Mouse (Mus musculus) C2C12 (cell line): ENCODE results near the gene Pgm5.

Source experiments
- CEBPB ChIP-seq: IDR thresholded peaks from one replicate; pipeline ENCODE4 v1.6.1; 2011; ENCODE audit warnings: low read depth, mild to moderate bottlenecking, control low read depth, moderate library complexity
- CTCF ChIP-seq: IDR thresholded peaks from one replicate; pipeline ENCODE4 v1.5.1; 2011; ENCODE audit not compliant: control insufficient read depth, insufficient read depth, insufficient read length
- FOSL1 ChIP-seq: IDR thresholded peaks from one replicate; pipeline ENCODE4 v1.8.0; 2011; ENCODE audit warnings: mild to moderate bottlenecking, low read length; ENCODE audit not compliant: poor library complexity, insufficient read depth, severe bottlenecking
- MAX ChIP-seq: IDR thresholded peaks from one replicate; pipeline ENCODE4 v1.6.1; 2011; ENCODE audit warnings: mild to moderate bottlenecking, control low read depth
- MYOD1 ChIP-seq: IDR thresholded peaks from one replicate; pipeline ENCODE4 v1.6.1; 2011; ENCODE audit warnings: low read depth; ENCODE audit not compliant: control insufficient read depth, insufficient read length
- MYOG ChIP-seq: IDR thresholded peaks from one replicate; pipeline ENCODE4 v1.6.1; 2011; ENCODE audit not compliant: control insufficient read depth, insufficient read length; ENCODE audit errors: extremely low read depth
- USF1 ChIP-seq: IDR thresholded peaks from one replicate; pipeline ENCODE4 v1.6.1; 2011; ENCODE audit warnings: low read depth, mild to moderate bottlenecking, control low read depth, moderate library complexity

DNA sequence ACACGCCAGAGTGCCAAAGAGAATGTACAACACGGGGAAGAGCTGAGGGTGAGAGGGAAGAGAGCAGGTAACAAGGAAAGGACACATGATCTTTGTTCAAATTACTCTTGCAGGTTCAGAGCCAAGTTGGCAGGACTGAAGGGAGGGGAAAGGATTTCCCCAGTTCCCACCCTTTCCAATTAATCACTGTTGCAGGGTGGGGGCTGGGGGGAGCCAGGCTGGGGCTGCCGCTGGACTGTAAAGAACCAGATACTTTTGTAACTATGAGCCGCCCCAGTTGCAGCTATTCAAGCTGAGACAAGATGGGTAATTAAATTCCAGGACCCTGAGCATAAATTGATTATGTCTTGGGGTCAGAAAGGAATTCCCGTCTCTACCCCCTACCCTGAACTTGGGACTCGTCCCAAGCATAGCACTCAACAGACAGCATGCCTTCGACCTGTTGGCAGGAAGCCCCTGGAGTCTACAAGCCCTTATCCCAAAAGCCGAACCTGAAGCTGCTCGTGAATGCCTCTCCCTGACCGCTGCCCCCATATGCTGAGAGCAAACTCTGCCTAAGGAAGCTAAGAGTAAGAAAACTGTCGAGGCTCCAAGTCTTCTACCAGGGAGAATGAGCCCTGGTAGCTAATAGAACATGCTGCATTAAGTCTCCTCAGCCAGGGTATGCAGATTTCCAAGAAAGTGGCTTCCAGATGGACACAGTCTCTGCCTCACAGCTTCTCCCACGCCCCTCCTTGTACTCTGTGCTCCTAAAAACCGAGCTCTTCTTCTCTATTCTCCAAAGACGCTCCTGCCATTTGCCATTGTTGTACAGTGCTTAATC is 107.8 kb downstream of the Pgm5 start:
- TF ChIP-seq CTCF (no peak), MYOD1 (no peak), USF1 (no peak), MAX (no peak), MYOG (no peak), FOSL1 (no peak), CEBPB (no peak)
